Mouse (Mus musculus) retina, embryonic 14.5 days (tissue): ENCODE measurements around the gene Por.
A peak's percentile ranks its signal among the peaks of the same experiment; 100 is the strongest.

Experiments
- DNase-seq: peaks from one replicate; pipeline ENCODE4 v3.0.0-alpha.2; 2015; ENCODE audit warnings: low spot score

The Por gene

GRCm38 (mm10) chr5:135669741-135670275, at the start of gene Por:
Gene Por, plus strand, starts transcription at chr5:135670033.
- peak; percentile 23 for DNase-seq

- DNase-seq = no peak
These were observed 49.3 kb upstream of the Por start for GRCm38 (mm10) chr5:135620526-135620925.

- no peak for DNase-seq
These were observed 48.1 kb upstream of the Por start for GRCm38 (mm10) chr5:135621725-135622124.

- DNase-seq = no peak
These were observed 46.7 kb upstream of the Por start for GRCm38 (mm10) chr5:135623006-135623563.

GRCm38 (mm10) chr5:135628916-135629315, 40.9 kb upstream of the Por start:
- DNase-seq = peak; percentile 21

GRCm38 (mm10) chr5:135629401-135629800, 40.4 kb upstream of the Por start:
- no peak for DNase-seq

GRCm38 (mm10) chr5:135630598-135630997, 39.2 kb upstream of the Por start:
- peak; percentile 88 for DNase-seq

- peak; percentile 96 for DNase-seq
These were observed 37.6 kb upstream of the Por start, which contains the start of gene Rhbdd2 for GRCm38 (mm10) chr5:135632117-135632796. Gene Rhbdd2, plus strand, starts transcription at chr5:135632618.

GRCm38 (mm10) chr5:135632797-135633144, 37.1 kb upstream of the Por start:
- DNase-seq = no peak

GRCm38 (mm10) chr5:135639760-135640458, 29.9 kb upstream of the Por start:
- no peak for DNase-seq

GRCm38 (mm10) chr5:135640459-135640789, 29.4 kb upstream of the Por start:
- no peak for DNase-seq

GRCm38 (mm10) chr5:135641028-135641427, 28.8 kb upstream of the Por start:
- DNase-seq = no peak

- no peak for DNase-seq
These were observed 26.9 kb upstream of the Por start for GRCm38 (mm10) chr5:135642686-135643551.

- no peak for DNase-seq
These were observed 26.3 kb upstream of the Por start for GRCm38 (mm10) chr5:135643552-135643842.

- DNase-seq = no peak
These were observed 26.0 kb upstream of the Por start for GRCm38 (mm10) chr5:135643869-135644268.

- DNase-seq = no peak
These were observed 24.5 kb upstream of the Por start for GRCm38 (mm10) chr5:135645330-135645729.

- DNase-seq = no peak
These were observed 23.8 kb upstream of the Por start for GRCm38 (mm10) chr5:135646038-135646437.

GRCm38 (mm10) chr5:135648461-135649308, 21.1 kb upstream of the Por start:
- DNase-seq = no peak

- no peak for DNase-seq
These were observed 20.6 kb upstream of the Por start for GRCm38 (mm10) chr5:135649309-135649633.

- no peak for DNase-seq
These were observed 18.3 kb upstream of the Por start for GRCm38 (mm10) chr5:135651536-135651935.

- no peak for DNase-seq
These were observed 16.6 kb upstream of the Por start for GRCm38 (mm10) chr5:135653209-135653608.

- DNase-seq = no peak
These were observed 13.8 kb upstream of the Por start for GRCm38 (mm10) chr5:135656046-135656445.
